Mouse (Mus musculus): ENCODE measurements at regions not wholly inside any gene's neighbourhood (a gene's known extent, or its start where the extent isn't known, plus 50 kb on each side); places are given as distances from the start of the nearest gene placed in this dataset.

- ATAC-seq (ENCODE audit: low FRiP score) (no peak), DNase-seq (ENCODE audit: low spot score) (no peak)
- WGBS: 95% methylated on average over 5 of the region's 5 CpGs
- Histone ChIP-seq H3K27ac (ENCODE audit: low read depth, low read length) (no peak overlapping the region), H3K36me3 (ENCODE audit: insufficient read depth, low read length) (no peaks in the 10 kb centered on the region), H3K27me3 (ENCODE audit: insufficient read depth, low read length) (no peaks in the 10 kb centered on the region), H3K4me2 (ENCODE audit: low read depth, low read length, poor library complexity, severe bottlenecking) (no peak overlapping the region), H3K4me1 (ENCODE audit: insufficient read depth, low read length) (no peaks in the 10 kb centered on the region), H3K9ac (replicated peaks; ENCODE audit: low read length, poor library complexity, severe bottlenecking) (no peak overlapping the region), H3K9me3 (ENCODE audit: low read length) (no peaks in the 10 kb centered on the region), H3K4me3 (ENCODE audit: low read depth, low read length) (no peak overlapping the region)
- no peak for TF ChIP-seq CTCF (IDR thresholded peaks at IDR 0.05)
Observed at GRCm38 (mm10) chr14:60527951-60528350, 105.8 kb upstream of the Spata13 start.

- no peak overlapping the region for H3K4me3 ChIP-seq (ENCODE audit: low read depth, low read length)
- DNase-seq (ENCODE audit: low spot score) (no peak), ATAC-seq (ENCODE audit: low FRiP score) (no peak)
- no peak overlapping the region for H3K9ac ChIP-seq (replicated peaks; ENCODE audit: low read length, poor library complexity, severe bottlenecking)
- H3K4me2 ChIP-seq (ENCODE audit: low read depth, low read length, poor library complexity, severe bottlenecking): no peak overlapping the region
- no peaks in the 10 kb centered on the region for H3K27me3 ChIP-seq (ENCODE audit: insufficient read depth, low read length)
- no peak overlapping the region for H3K27ac ChIP-seq (ENCODE audit: low read depth, low read length)
- no peak for TF ChIP-seq CTCF (IDR thresholded peaks at IDR 0.05)
- H3K4me1 ChIP-seq (ENCODE audit: insufficient read depth, low read length): peaks cover 2% of the 10 kb centered on the region; the same call in 1 of the 2 replicates
- H3K36me3 ChIP-seq (ENCODE audit: insufficient read depth, low read length): no peaks in the 10 kb centered on the region
- WGBS: 95% methylated on average over 7 of the region's 7 CpGs
- H3K9me3 ChIP-seq (ENCODE audit: low read length): no peaks in the 10 kb centered on the region
Observed at GRCm38 (mm10) chr14:60528520-60528919, 105.3 kb upstream of the Spata13 start.

- H3K27ac ChIP-seq (ENCODE audit: low read depth, low read length): no peak overlapping the region
- H3K9ac ChIP-seq (replicated peaks; ENCODE audit: low read length, poor library complexity, severe bottlenecking): no peak overlapping the region
- H3K4me1 ChIP-seq (ENCODE audit: insufficient read depth, low read length): peaks cover 3% of the 10 kb centered on the region; the same call in 1 of the 2 replicates
- no peak overlapping the region for H3K4me3 ChIP-seq (ENCODE audit: low read depth, low read length)
- DNase-seq (ENCODE audit: low spot score) (peak; percentile 87), ATAC-seq (ENCODE audit: low FRiP score) (no peak)
- H3K27me3 ChIP-seq (ENCODE audit: insufficient read depth, low read length): no peaks in the 10 kb centered on the region
- no peak for TF ChIP-seq CTCF (IDR thresholded peaks at IDR 0.05)
- 56% methylated on average over 3 of the region's 3 CpGs for WGBS
- H3K4me2 ChIP-seq (ENCODE audit: low read depth, low read length, poor library complexity, severe bottlenecking): no peak overlapping the region
- no peaks in the 10 kb centered on the region for H3K36me3 ChIP-seq (ENCODE audit: insufficient read depth, low read length)
- H3K9me3 ChIP-seq (ENCODE audit: low read length): no peaks in the 10 kb centered on the region
Observed at GRCm38 (mm10) chr14:60529022-60529421, 104.8 kb upstream of the Spata13 start.

GRCm38 (mm10) chr14:60529646-60530347, 104.0 kb upstream of the Spata13 start:
- DNase-seq (ENCODE audit: low spot score) (peak; percentile 47), ATAC-seq (ENCODE audit: low FRiP score) (peak; percentile 53; the same call in 1 of the 2 replicates)
- Histone ChIP-seq H3K4me3 (ENCODE audit: low read depth, low read length) (no peak overlapping the region), H3K9ac (replicated peaks; ENCODE audit: low read length, poor library complexity, severe bottlenecking) (no peak overlapping the region), H3K27me3 (ENCODE audit: insufficient read depth, low read length) (no peaks in the 10 kb centered on the region), H3K4me1 (ENCODE audit: insufficient read depth, low read length) (peaks cover 3% of the 10 kb centered on the region; the same call in 1 of the 2 replicates), H3K4me2 (ENCODE audit: low read depth, low read length, poor library complexity, severe bottlenecking) (no peak overlapping the region), H3K27ac (ENCODE audit: low read depth, low read length) (no peak overlapping the region), H3K9me3 (ENCODE audit: low read length) (no peaks in the 10 kb centered on the region), H3K36me3 (ENCODE audit: insufficient read depth, low read length) (no peaks in the 10 kb centered on the region)
- 41% methylated on average over 6 of the region's 7 CpGs for WGBS
- no peak; the same call in 1 of the 2 replicates for TF ChIP-seq CTCF (IDR thresholded peaks at IDR 0.05)

GRCm38 (mm10) chr14:60530348-60530711, 103.5 kb upstream of the Spata13 start:
- ATAC-seq (ENCODE audit: low FRiP score): no peak
- H3K27ac ChIP-seq (ENCODE audit: low read depth, low read length): no peak overlapping the region
- no peak overlapping the region for H3K4me2 ChIP-seq (ENCODE audit: low read depth, low read length, poor library complexity, severe bottlenecking)
- H3K27me3 ChIP-seq (ENCODE audit: insufficient read depth, low read length): no peaks in the 10 kb centered on the region
- H3K9me3 ChIP-seq (ENCODE audit: low read length): no peaks in the 10 kb centered on the region
- DNase-seq (ENCODE audit: low spot score): no peak
- 31% methylated on average over 6 of the region's 6 CpGs for WGBS
- H3K36me3 ChIP-seq (ENCODE audit: insufficient read depth, low read length): no peaks in the 10 kb centered on the region
- H3K9ac ChIP-seq (replicated peaks; ENCODE audit: low read length, poor library complexity, severe bottlenecking): no peak overlapping the region
- H3K4me1 ChIP-seq (ENCODE audit: insufficient read depth, low read length): peaks cover 3% of the 10 kb centered on the region; the same call in 1 of the 2 replicates
- no peak for TF ChIP-seq CTCF (IDR thresholded peaks at IDR 0.05)
- H3K4me3 ChIP-seq (ENCODE audit: low read depth, low read length): no peak overlapping the region

GRCm38 (mm10) chr14:60530973-60531372, 102.8 kb upstream of the Spata13 start:
- H3K27ac ChIP-seq (ENCODE audit: low read depth, low read length): no peak overlapping the region
- no peak overlapping the region for H3K4me3 ChIP-seq (ENCODE audit: low read depth, low read length)

More at GRCm38 (mm10) chr14:60530973-60531372, 102.8 kb upstream of the Spata13 start:
- no peak for TF ChIP-seq CTCF (IDR thresholded peaks at IDR 0.05)
- DNase-seq (ENCODE audit: low spot score) (no peak), ATAC-seq (ENCODE audit: low FRiP score) (no peak)
- 89% methylated on average over 5 of the region's 5 CpGs for WGBS
- Histone ChIP-seq H3K27me3 (ENCODE audit: insufficient read depth, low read length) (no peaks in the 10 kb centered on the region), H3K36me3 (ENCODE audit: insufficient read depth, low read length) (no peaks in the 10 kb centered on the region), H3K9ac (replicated peaks; ENCODE audit: low read length, poor library complexity, severe bottlenecking) (no peak overlapping the region), H3K4me2 (ENCODE audit: low read depth, low read length, poor library complexity, severe bottlenecking) (no peak overlapping the region), H3K4me1 (ENCODE audit: insufficient read depth, low read length) (peaks cover 3% of the 10 kb centered on the region; the same call in 1 of the 2 replicates), H3K9me3 (ENCODE audit: low read length) (no peaks in the 10 kb centered on the region)
